Mouse (Mus musculus): ENCODE data around the gene N4bp2. TPM values are rescaled to one million over a fixed set of nuclear protein-coding genes. Genes with fewer than 3 reads are reported as not detected.
A peak's percentile ranks its signal among the peaks of the same experiment; 100 is the strongest.

Gene N4bp2
- polyA plus RNA-seq, 2 experiments: 6.5 to 12.2 TPM

GRCm38 (mm10) chr5:65826476-65826875, 63.2 kb downstream of the N4bp2 start:
- WGBS (ENCODE audit: insufficient replicate concordance): 80% methylated on average over 4 of the region's 4 CpGs
- Histone ChIP-seq H3K27ac (no peak overlapping the region), H3K9me3 (ENCODE audit: control insufficient read depth, low read length) (no peaks in the 10 kb centered on the region), H3K4me3 (ENCODE audit: insufficient read depth in 1 of 2, low read depth in 2 of 2, low read length in 2 of 2) (no peak overlapping the region), H3K36me3 (replicated peaks; ENCODE audit: control insufficient read depth, insufficient read depth, low read depth) (peaks cover 15% of the 10 kb centered on the region), H3K9ac (replicated peaks) (no peak overlapping the region), H3K4me2 (ENCODE audit: low read depth) (no peak overlapping the region), H3K27me3 (ENCODE audit: control insufficient read depth, insufficient read depth, low read length) (no peaks in the 10 kb centered on the region), H3K4me1 (replicated peaks; ENCODE audit: control insufficient read depth in 2 of 2, insufficient read depth in 2 of 2, low read length in 1 of 2) (no peaks in the 10 kb centered on the region)
- ATAC-seq (ENCODE audit: insufficient read depth): no peak
- TF ChIP-seq CTCF (IDR thresholded peaks at IDR 0.05; ENCODE audit: low read depth) (no peak), EP300 (IDR thresholded peaks at IDR 0.05; ENCODE audit: low read depth) (no peak)
- DNase-seq (ENCODE audit: low read depth in 3 of 3, low spot score in 3 of 3): no peak

GRCm38 (mm10) chr5:65827102-65827501, 63.8 kb downstream of the N4bp2 start:
- no peak for TF ChIP-seq EP300 (IDR thresholded peaks at IDR 0.05; ENCODE audit: low read depth)
- TF ChIP-seq CTCF (IDR thresholded peaks at IDR 0.05; ENCODE audit: low read depth): no peak
- no peak for DNase-seq (ENCODE audit: low read depth in 3 of 3, low spot score in 3 of 3)

GRCm38 (mm10) chr5:65828261-65828660, 64.9 kb downstream of the N4bp2 start:
- H3K9ac ChIP-seq (replicated peaks): no peak overlapping the region
- H3K36me3 ChIP-seq (replicated peaks; ENCODE audit: control insufficient read depth, insufficient read depth, low read depth): peaks cover 8% of the 10 kb centered on the region
- ATAC-seq (ENCODE audit: insufficient read depth) (no peak), DNase-seq (ENCODE audit: low read depth in 3 of 3, low spot score in 3 of 3) (no peak)
- no peak for TF ChIP-seq EP300 (IDR thresholded peaks at IDR 0.05; ENCODE audit: low read depth)
- TF ChIP-seq CTCF (IDR thresholded peaks at IDR 0.05; ENCODE audit: low read depth): no peak
- no peak overlapping the region for H3K4me2 ChIP-seq (ENCODE audit: low read depth)
- H3K9me3 ChIP-seq (ENCODE audit: control insufficient read depth, low read length): no peaks in the 10 kb centered on the region
- H3K27me3 ChIP-seq (ENCODE audit: control insufficient read depth, insufficient read depth, low read length): no peaks in the 10 kb centered on the region
- no peaks in the 10 kb centered on the region for H3K4me1 ChIP-seq (replicated peaks; ENCODE audit: control insufficient read depth in 2 of 2, insufficient read depth in 2 of 2, low read length in 1 of 2)
- H3K4me3 ChIP-seq (ENCODE audit: insufficient read depth in 1 of 2, low read depth in 2 of 2, low read length in 2 of 2): no peak overlapping the region
- WGBS (ENCODE audit: insufficient replicate concordance): 62% methylated on average over 5 of the region's 5 CpGs
- H3K27ac ChIP-seq: no peak overlapping the region

More at GRCm38 (mm10) chr5:65827102-65827501, 63.8 kb downstream of the N4bp2 start:
- H3K4me3 ChIP-seq (ENCODE audit: insufficient read depth in 1 of 2, low read depth in 2 of 2, low read length in 2 of 2): no peak overlapping the region
- whole genome bisulfite sequencing (ENCODE audit: insufficient replicate concordance): 83% methylated on average over 8 of the region's 8 CpGs
- no peak overlapping the region for H3K27ac ChIP-seq
- no peak overlapping the region for H3K4me2 ChIP-seq (ENCODE audit: low read depth)
- ATAC-seq (ENCODE audit: insufficient read depth): no peak
- H3K27me3 ChIP-seq (ENCODE audit: control insufficient read depth, insufficient read depth, low read length): no peaks in the 10 kb centered on the region
- no peaks in the 10 kb centered on the region for H3K4me1 ChIP-seq (replicated peaks; ENCODE audit: control insufficient read depth in 2 of 2, insufficient read depth in 2 of 2, low read length in 1 of 2)
- H3K9me3 ChIP-seq (ENCODE audit: control insufficient read depth, low read length): no peaks in the 10 kb centered on the region
- peaks cover 15% of the 10 kb centered on the region for H3K36me3 ChIP-seq (replicated peaks; ENCODE audit: control insufficient read depth, insufficient read depth, low read depth)
- no peak overlapping the region for H3K9ac ChIP-seq (replicated peaks)

- Histone ChIP-seq H3K4me2 (ENCODE audit: low read depth) (no peak overlapping the region), H3K4me3 (ENCODE audit: insufficient read depth in 1 of 2, low read depth in 2 of 2, low read length in 2 of 2) (no peak overlapping the region), H3K27ac (no peak overlapping the region), H3K9me3 (ENCODE audit: control insufficient read depth, low read length) (no peaks in the 10 kb centered on the region), H3K36me3 (replicated peaks; ENCODE audit: control insufficient read depth, insufficient read depth, low read depth) (peaks cover 8% of the 10 kb centered on the region; the same call in 1 of the 2 replicates), H3K9ac (replicated peaks) (no peak overlapping the region), H3K4me1 (replicated peaks; ENCODE audit: control insufficient read depth in 2 of 2, insufficient read depth in 2 of 2, low read length in 1 of 2) (no peaks in the 10 kb centered on the region), H3K27me3 (ENCODE audit: control insufficient read depth, insufficient read depth, low read length) (no peaks in the 10 kb centered on the region)
- TF ChIP-seq CTCF (IDR thresholded peaks at IDR 0.05; ENCODE audit: low read depth): no peak
- TF ChIP-seq EP300 (IDR thresholded peaks at IDR 0.05; ENCODE audit: low read depth): no peak
- WGBS (ENCODE audit: insufficient replicate concordance): 88% methylated on average over 2 of the region's 2 CpGs
- ATAC-seq (ENCODE audit: insufficient read depth): no peak
- DNase-seq (ENCODE audit: low read depth in 3 of 3, low spot score in 3 of 3): no peak
Measured at GRCm38 (mm10) chr5:65829059-65829458, 65.7 kb downstream of the N4bp2 start.

GRCm38 (mm10) chr5:65831917-65832618, 68.7 kb downstream of the N4bp2 start:
- H3K4me2 ChIP-seq (ENCODE audit: low read depth): no peak overlapping the region
- peaks cover 1% of the 10 kb centered on the region; the same call in 1 of the 2 replicates for H3K36me3 ChIP-seq (replicated peaks; ENCODE audit: control insufficient read depth, insufficient read depth, low read depth)
- H3K9me3 ChIP-seq (ENCODE audit: control insufficient read depth, low read length): no peaks in the 10 kb centered on the region
- no peak overlapping the region for H3K27ac ChIP-seq
- TF ChIP-seq CTCF (IDR thresholded peaks at IDR 0.05; ENCODE audit: low read depth): no peak
- TF ChIP-seq EP300 (IDR thresholded peaks at IDR 0.05; ENCODE audit: low read depth): no peak
- WGBS (ENCODE audit: insufficient replicate concordance): 48% methylated on average over 11 of the region's 11 CpGs
- DNase-seq (ENCODE audit: low read depth in 3 of 3, low spot score in 3 of 3) (peak in 1 of 3 experiments; percentile 20), ATAC-seq (ENCODE audit: insufficient read depth) (no peak)
- H3K4me1 ChIP-seq (replicated peaks; ENCODE audit: control insufficient read depth in 2 of 2, insufficient read depth in 2 of 2, low read length in 1 of 2): no peaks in the 10 kb centered on the region
- no peak overlapping the region for H3K9ac ChIP-seq (replicated peaks)
- no peak overlapping the region for H3K4me3 ChIP-seq (ENCODE audit: insufficient read depth in 1 of 2, low read depth in 2 of 2, low read length in 2 of 2)
- H3K27me3 ChIP-seq (ENCODE audit: control insufficient read depth, insufficient read depth, low read length): no peaks in the 10 kb centered on the region
